Mouse (Mus musculus) neural tube, embryonic 11.5 days (tissue): ENCODE measurements around the gene Arhgef28. TPM values are rescaled to one million over a fixed set of nuclear protein-coding genes. Genes with fewer than 3 reads are reported as not detected.
"Not testable (repeated sequence)": the region's sequence is repeated elsewhere in the genome, so short reads cannot be mapped to it uniquely, and the experiment has no call there.

Experiments
- ATAC-seq: fragments of 200-750 bp; cut with Nextera tagmentation; 2 replicates; pipeline ENCODE4 v1.8.0; 2017; ENCODE audit warnings: moderate number of reproducible peaks, mild to moderate bottlenecking, moderate TSS enrichment, moderate library complexity; ENCODE audit not compliant: insufficient read depth, low FRiP score, low TSS enrichment
- DNase-seq: peaks from one replicate; pipeline ENCODE4 v3.0.0-alpha.2; 2015; ENCODE audit warnings: low spot score
- H3K27ac ChIP-seq: fragments of 300-500 bp; sonication (generic); 2 replicates; pipeline ENCODE4 v1.5.1; 2014; ENCODE audit warnings: low read depth, mild to moderate bottlenecking, low read length
- H3K27me3 ChIP-seq: fragments of 300-500 bp; sonication (generic); 2 replicates; pipeline ENCODE4 v1.6.1; 2014; ENCODE audit warnings: mild to moderate bottlenecking, low read length, mixed read lengths; ENCODE audit not compliant: control insufficient read depth, insufficient read depth
- H3K36me3 ChIP-seq: fragments of 300-500 bp; sonication (generic); 2 replicates; pipeline ENCODE4 v1.6.1; 2014; ENCODE audit warnings: mild to moderate bottlenecking, low read length, moderate library complexity, mixed read lengths; ENCODE audit not compliant: control insufficient read depth, insufficient read depth
- H3K4me1 ChIP-seq: fragments of 300-500 bp; sonication (generic); 2 replicates; pipeline ENCODE4 v1.6.1; 2014; ENCODE audit warnings: low read length, mixed read lengths; ENCODE audit not compliant: control insufficient read depth, insufficient read depth
- H3K4me2 ChIP-seq: fragments of 300-500 bp; sonication (generic); 2 replicates; pipeline ENCODE4 v1.6.1; 2014; ENCODE audit warnings: low read depth, mild to moderate bottlenecking, moderate library complexity
- H3K4me3 ChIP-seq: fragments of 300-500 bp; sonication (generic); 2 replicates; pipeline ENCODE4 v1.5.1; 2014; ENCODE audit warnings: low read depth, low read length
- H3K9ac ChIP-seq: fragments of 300-500 bp; sonication (generic); 2 replicates; pipeline ENCODE4 v1.6.1; 2014; ENCODE audit warnings: mild to moderate bottlenecking, low read length
- H3K9me3 ChIP-seq: fragments of 300-500 bp; sonication (generic); 2 replicates; pipeline ENCODE4 v1.6.1; 2016; ENCODE audit warnings: low read length; ENCODE audit not compliant: control insufficient read depth
- WGBS: fragments of 180-500 bp; shearing (Covaris S2); extraction: QIAGEN DNeasy Blood & Tissue Kit; methylation state at CpG from one replicate; pipeline ENCODE4 v1.1.7; 2014; 5-methylcytosine and 5-hydroxymethylcytosine counted together
- polyA plus RNA-seq: library from polyadenylated mRNA; unstranded; fragments of >200 nt; fragmentation: Nextera tagmentation; extraction: Ambion mirVana; gene quantifications from 2 replicates; pipeline ENCODE4 v1.2.1, GENCODE M21; 2014

Arhgef28 gene
- polyA plus RNA-seq, 1 experiment from 2014 or later, result 7.7 TPM

DNA sequence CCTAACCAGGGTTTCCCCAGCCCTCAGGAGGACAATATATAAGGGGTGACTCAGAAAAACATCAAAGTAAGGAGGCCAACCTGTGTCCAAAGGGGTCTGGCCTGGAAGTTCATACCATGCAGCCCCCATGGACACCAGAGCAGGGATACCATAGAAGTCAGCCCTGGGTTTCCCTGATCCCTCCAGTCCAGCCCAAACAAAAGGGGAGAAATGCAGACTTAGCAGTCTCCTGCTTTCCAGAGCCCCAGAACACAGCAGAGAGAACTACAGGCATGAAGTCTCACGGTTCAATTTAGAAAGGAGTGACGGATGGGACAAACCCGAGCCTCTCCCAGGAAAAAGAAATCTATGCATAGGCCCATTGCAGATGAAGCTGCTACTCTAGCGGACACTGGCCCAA is 91.2 kb downstream of the Arhgef28 start:
- WGBS, result 79% methylated on average over 4 of the region's 4 CpGs

DNA sequence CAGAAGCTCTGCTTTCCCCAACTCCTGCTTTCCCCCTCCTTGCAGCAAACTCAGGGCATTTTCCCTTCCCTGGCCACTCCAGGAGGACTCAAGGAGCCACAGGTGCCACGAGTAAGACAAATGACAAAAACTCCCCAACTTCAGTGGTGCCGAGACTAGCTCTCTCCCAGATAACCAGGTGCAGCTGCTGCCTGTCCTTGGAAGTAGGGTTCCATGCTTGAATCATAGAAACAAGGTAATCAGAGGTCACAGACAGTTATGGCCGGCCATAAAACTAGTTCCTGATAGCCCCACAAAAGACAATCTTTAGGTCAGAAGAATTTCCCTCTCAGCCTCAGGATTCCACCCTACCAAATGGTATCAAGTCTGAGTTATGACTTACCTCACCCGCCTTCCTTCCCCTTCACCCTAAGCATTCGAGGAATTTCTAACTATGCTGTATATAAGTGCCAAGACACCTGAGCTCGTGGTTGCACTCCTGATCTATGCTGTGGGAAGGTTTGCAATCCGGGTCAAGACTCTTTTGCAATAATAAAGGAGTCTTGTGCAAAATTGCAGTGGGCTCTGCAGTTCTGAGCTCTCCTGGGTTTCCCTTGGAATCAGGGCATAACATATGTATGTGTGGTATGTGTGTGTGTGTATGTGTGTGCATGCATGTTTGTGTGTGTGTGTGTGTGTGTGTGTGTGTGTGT is 93.3 kb downstream of the Arhgef28 start:
- Histone ChIP-seq H3K4me2 (no peak overlapping the region), H3K4me1 (no peaks in the 10 kb centered on the region), H3K36me3 (no peaks in the 10 kb centered on the region), H3K4me3 (no peak overlapping the region), H3K9ac (no peak overlapping the region), H3K27me3 (no peaks in the 10 kb centered on the region), H3K9me3 (no peaks in the 10 kb centered on the region), H3K27ac (no peak overlapping the region)
- no peak for ATAC-seq
- no peak for DNase-seq
- 63% methylated on average over 7 of the region's 7 CpGs for WGBS

More for the DNA sequence above, 91.2 kb downstream of the Arhgef28 start:
- H3K9ac ChIP-seq, result no peak overlapping the region
- DNase-seq (no peak), ATAC-seq (no peak)
- H3K36me3 ChIP-seq, result no peaks in the 10 kb centered on the region
- no peaks in the 10 kb centered on the region for H3K27me3 ChIP-seq
- H3K27ac ChIP-seq, result no peak overlapping the region
- no peaks in the 10 kb centered on the region for H3K9me3 ChIP-seq
- H3K4me3 ChIP-seq, result no peak overlapping the region
- no peaks in the 10 kb centered on the region for H3K4me1 ChIP-seq
- H3K4me2 ChIP-seq, result no peak overlapping the region

DNA sequence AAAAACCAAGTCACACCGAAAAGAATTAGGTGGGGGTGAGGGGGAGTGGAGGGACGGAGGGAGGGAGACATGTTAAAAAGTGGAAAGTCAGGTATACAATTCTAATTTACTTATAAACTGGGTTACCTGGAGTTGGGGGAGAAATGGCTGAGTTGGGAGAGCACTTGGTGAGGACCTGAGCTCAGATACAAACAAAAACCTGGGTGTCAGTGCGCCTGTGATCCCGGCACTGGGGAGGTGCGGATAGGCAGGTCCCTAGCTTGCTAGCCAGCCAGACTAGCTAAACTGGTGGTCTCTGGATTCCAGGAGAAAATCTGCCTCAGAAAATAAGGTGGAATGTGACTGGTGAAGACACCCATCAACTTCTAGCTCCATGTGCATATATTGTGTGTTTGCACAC is 94.7 kb downstream of the Arhgef28 start:
- no peak overlapping the region for H3K9ac ChIP-seq
- no peak overlapping the region for H3K27ac ChIP-seq
- ATAC-seq, result no peak
- H3K36me3 ChIP-seq, result no peaks in the 10 kb centered on the region
- no peaks in the 10 kb centered on the region for H3K27me3 ChIP-seq
- WGBS, result 89% methylated on average over 5 of the region's 5 CpGs
- no peaks in the 10 kb centered on the region for H3K9me3 ChIP-seq
- no peaks in the 10 kb centered on the region for H3K4me1 ChIP-seq
- no peak for DNase-seq
- no peak overlapping the region for H3K4me3 ChIP-seq
- no peak overlapping the region for H3K4me2 ChIP-seq

DNA sequence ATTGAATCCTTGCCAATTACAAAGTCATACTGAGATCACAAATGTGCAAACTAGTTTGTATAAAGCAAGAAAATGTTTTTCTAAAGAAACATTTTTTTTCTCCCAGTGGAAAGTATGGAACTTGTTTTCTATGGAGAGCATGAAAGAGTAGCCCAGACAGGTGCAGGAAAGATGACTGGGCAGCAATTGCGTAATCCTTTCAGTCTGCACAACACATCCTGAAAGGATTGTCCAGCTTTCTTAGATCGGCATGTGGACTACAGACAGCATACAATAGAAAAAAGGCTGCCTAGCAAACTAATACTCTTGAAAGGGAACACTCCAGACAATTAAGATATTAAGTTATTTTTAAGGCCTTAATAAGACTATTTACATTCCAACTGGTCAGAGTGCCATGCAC is 95.2 kb downstream of the Arhgef28 start:
- Histone ChIP-seq H3K36me3 (no peaks in the 10 kb centered on the region), H3K9me3 (no peaks in the 10 kb centered on the region), H3K4me1 (no peaks in the 10 kb centered on the region), H3K27ac (no peak overlapping the region), H3K27me3 (no peaks in the 10 kb centered on the region), H3K9ac (no peak overlapping the region), H3K4me3 (no peak overlapping the region), H3K4me2 (no peak overlapping the region)
- no peak for ATAC-seq
- 86% methylated on average over 2 of the region's 2 CpGs for WGBS
- DNase-seq, result no peak

DNA sequence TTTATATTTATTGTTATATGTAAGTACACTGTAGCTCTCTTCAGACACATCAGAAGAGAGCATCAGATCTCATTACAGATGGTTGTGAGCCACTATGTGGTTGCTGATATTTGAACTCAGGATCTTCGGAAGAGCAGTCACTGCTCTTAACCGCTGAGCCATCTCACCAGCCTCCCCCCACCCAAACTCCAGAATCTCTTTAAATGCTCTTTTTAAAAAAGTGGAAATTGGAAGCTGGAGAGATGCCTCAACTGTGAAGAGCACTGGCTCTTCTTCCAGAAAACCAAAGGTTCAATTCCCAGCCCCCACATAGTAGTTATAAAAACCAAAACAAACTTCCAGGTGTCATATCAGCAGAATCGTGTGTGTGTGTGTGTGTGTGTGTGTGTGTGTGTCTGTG is 97.8 kb downstream of the Arhgef28 start:
- ATAC-seq, H3K9me3 ChIP-seq, H3K36me3 ChIP-seq, H3K4me2 ChIP-seq, DNase-seq, H3K9ac ChIP-seq, H3K4me3 ChIP-seq, H3K27me3 ChIP-seq, H3K27ac ChIP-seq, H3K4me1 ChIP-seq: not testable (repeated sequence)
- 89% methylated on average over 3 of the region's 3 CpGs for WGBS

DNA sequence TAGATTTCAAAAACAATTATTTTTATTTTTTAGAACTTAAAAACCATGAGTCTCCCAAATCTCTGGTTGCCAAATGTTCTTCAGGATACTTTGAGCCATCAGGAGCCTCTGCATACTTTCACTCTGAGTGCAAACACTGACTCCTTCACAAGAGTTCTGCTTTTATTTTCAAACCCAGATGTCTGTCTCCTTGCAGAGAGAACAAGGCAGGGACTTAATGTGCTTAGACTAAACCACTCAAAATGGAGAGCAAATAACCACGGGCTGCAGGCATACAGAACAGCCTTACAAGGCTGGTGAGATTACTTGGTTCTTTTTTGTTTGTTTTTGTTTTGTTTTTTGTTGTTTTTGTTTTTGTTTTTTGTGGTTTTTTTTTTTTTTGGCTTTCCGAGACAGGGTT is 98.6 kb downstream of the Arhgef28 start:
- ATAC-seq, result no peak
- no peak for DNase-seq
- H3K27ac ChIP-seq, result no peak overlapping the region
- no peaks in the 10 kb centered on the region for H3K36me3 ChIP-seq
- H3K4me2 ChIP-seq, result no peak overlapping the region
- no peak overlapping the region for H3K9ac ChIP-seq
- 85% methylated on average over 2 of the region's 2 CpGs for WGBS
- no peaks in the 10 kb centered on the region for H3K27me3 ChIP-seq
- no peak overlapping the region for H3K4me3 ChIP-seq
- no peaks in the 10 kb centered on the region for H3K9me3 ChIP-seq
- H3K4me1 ChIP-seq, result no peaks in the 10 kb centered on the region

DNA sequence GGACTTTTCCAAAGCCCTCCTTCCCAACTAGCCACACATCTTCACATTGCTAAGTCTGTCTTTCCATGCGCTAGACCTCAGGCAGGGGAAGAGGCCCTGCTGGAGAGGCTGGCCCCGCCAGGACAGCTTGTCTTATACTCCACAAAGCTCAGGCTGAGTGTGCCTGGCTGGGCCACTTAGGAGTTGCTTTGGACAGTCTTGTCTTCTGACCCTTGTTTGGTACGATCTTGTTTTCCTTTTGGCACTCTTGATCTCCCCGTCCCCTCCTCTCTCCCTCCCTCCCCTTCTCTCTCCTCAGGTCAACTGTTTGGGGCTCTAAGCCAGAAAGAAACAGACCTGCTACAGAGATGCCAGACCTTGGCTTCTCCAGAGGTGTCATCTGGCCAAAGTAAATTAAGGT is 110.3 kb downstream of the Arhgef28 start:
- Histone ChIP-seq H3K27ac (no peak overlapping the region), H3K27me3 (no peaks in the 10 kb centered on the region), H3K4me2 (no peak overlapping the region), H3K4me3 (no peak overlapping the region), H3K36me3 (no peaks in the 10 kb centered on the region), H3K9ac (no peak overlapping the region), H3K9me3 (no peaks in the 10 kb centered on the region), H3K4me1 (no peaks in the 10 kb centered on the region)
- ATAC-seq (no peak), DNase-seq (no peak)
- WGBS, result 84% methylated on average over 4 of the region's 4 CpGs

DNA sequence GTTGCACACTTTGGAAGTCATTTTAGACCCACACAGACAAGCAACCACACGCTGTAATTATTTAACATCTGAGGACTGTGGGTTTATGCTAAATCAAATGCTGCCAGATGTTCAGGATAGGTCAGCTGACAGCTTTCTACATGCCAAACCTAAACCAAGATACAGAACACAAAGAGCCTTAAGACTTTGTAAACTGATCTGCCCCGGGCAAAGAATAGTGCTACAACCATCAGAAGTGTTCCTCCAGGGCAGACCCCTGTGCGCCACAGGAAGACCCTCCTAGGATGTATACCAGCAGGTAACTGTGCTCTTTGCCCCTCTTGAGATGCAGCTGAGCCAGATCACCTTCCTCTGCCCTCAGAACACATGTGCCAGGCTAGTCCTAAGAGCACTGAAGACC is 111.9 kb downstream of the Arhgef28 start:
- WGBS, result 69% methylated on average over 3 of the region's 3 CpGs
- DNase-seq (no peak), ATAC-seq (no peak)
- H3K4me2 ChIP-seq, result no peak overlapping the region
- no peak overlapping the region for H3K27ac ChIP-seq
- H3K9me3 ChIP-seq, result no peaks in the 10 kb centered on the region
- H3K36me3 ChIP-seq, result no peaks in the 10 kb centered on the region
- H3K4me3 ChIP-seq, result no peak overlapping the region
- H3K4me1 ChIP-seq, result no peaks in the 10 kb centered on the region
- H3K27me3 ChIP-seq, result no peaks in the 10 kb centered on the region
- no peak overlapping the region for H3K9ac ChIP-seq

DNA sequence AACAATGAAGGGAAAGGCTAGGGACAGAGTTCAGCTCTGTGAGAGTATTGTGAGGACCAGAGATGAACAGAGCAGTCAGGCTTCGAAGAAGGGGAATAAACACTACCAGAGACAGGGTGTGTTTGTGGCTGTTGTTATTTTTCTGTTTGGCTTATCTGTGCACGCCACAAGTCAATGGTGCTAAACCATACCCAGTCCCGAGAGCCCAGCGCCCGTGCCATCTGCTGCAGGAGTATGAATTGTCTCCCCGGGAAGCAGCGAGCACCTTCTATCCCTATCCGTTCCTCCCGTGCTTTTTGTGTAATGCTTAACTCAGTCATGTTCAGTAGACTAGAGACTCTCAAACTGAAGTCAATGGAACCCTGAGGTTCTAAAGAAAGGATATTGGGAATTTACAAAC is 112.8 kb downstream of the Arhgef28 start:
- no peak for ATAC-seq
- no peak overlapping the region for H3K27ac ChIP-seq

More for the DNA sequence above, 112.8 kb downstream of the Arhgef28 start:
- Histone ChIP-seq H3K9ac (no peak overlapping the region), H3K27me3 (no peaks in the 10 kb centered on the region), H3K4me3 (no peak overlapping the region), H3K4me2 (no peak overlapping the region), H3K36me3 (no peaks in the 10 kb centered on the region), H3K9me3 (no peaks in the 10 kb centered on the region), H3K4me1 (no peaks in the 10 kb centered on the region)
- no peak for DNase-seq
- 83% methylated on average over 9 of the region's 9 CpGs for WGBS
